Mouse (Mus musculus) myocyte (in vitro differentiated cells): Measurements from ENCODE around the gene Kcnk12.

Source experiments
- MYOD1 ChIP-seq, 3 experiments: IDR thresholded peaks; one replicate each; pipeline ENCODE4 v1.6.1; 2011; ENCODE audit warnings: control low read depth in 2 of 3, low read depth in 2 of 3, mild to moderate bottlenecking in 2 of 3, moderate library complexity in 1 of 3; ENCODE audit not compliant: insufficient read length in 2 of 3, control insufficient read depth in 1 of 3
- MYOG ChIP-seq, 3 experiments: IDR thresholded peaks; one replicate each; pipeline ENCODE4 v1.6.1; 2011; ENCODE audit warnings: control low read depth in 2 of 3, low read depth in 2 of 3, mild to moderate bottlenecking in 2 of 3; ENCODE audit not compliant: insufficient read length in 2 of 3, control insufficient read depth in 1 of 3, insufficient read depth in 1 of 3
- POLR2A ChIP-seq: IDR thresholded peaks from one replicate; pipeline ENCODE4 v1.6.1; 2011; ENCODE audit warnings: low read depth, mild to moderate bottlenecking, control low read depth, moderate library complexity; ENCODE audit not compliant: insufficient read length
- TCF12 ChIP-seq: IDR thresholded peaks from one replicate; pipeline ENCODE4 v1.6.1; 2011; ENCODE audit warnings: mild to moderate bottlenecking, control low read depth; ENCODE audit not compliant: poor library complexity, insufficient read depth, severe bottlenecking
- USF1 ChIP-seq: IDR thresholded peaks from one replicate; pipeline ENCODE4 v1.6.1; 2011; ENCODE audit warnings: low read depth, mild to moderate bottlenecking, control low read depth, moderate library complexity

DNA sequence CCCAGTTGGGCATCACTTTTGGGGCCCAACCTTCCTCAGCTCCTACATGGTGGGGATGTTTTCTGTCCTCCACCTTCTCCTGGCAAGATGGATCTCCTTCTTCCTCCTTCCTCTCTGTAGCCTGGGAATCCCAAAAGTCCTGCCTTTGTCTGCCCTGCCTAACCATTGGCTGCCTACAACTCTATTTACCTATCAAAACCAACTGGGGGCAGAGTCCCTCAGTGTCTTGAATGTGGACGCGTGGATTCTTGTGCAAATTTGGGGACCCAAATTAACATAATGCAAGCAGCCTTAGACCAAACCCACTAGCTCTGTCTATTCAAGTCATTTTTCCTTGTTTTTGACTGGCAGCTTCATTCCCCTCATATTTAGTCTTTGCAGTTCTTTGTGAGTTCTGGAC, 11.8 kb upstream of the Kcnk12 start:
- no peak for TF ChIP-seq USF1
- TF ChIP-seq MYOG (IDR thresholded peaks at IDR 0.05; ENCODE audit: control insufficient read depth in 1 of 3, insufficient read depth in 1 of 3, insufficient read length in 2 of 3, low read depth in 2 of 3) = no peak
- no peak for TF ChIP-seq POLR2A
- no peak for TF ChIP-seq TCF12
- TF ChIP-seq MYOD1 (IDR thresholded peaks at IDR 0.05; ENCODE audit: control insufficient read depth in 1 of 3, insufficient read length in 2 of 3, low read depth in 2 of 3) = no peak
